Mouse (Mus musculus) frontal cortex, postnatal 25 days (tissue): Measurements from ENCODE around the gene C1qa.

ENCODE experiments used
- DNase-seq, 2 experiments: peaks; one replicate each; pipeline ENCODE4 v3.0.0; 2022; ENCODE audit warnings: low spot score in 2 of 2

The C1qa gene

GRCm38 (mm10) chr4:136898637-136899036 is at the start of gene C1qa:
Gene C1qa, minus strand, starts transcription at chr4:136898803.
- no peak for DNase-seq

- DNase-seq, result no peak
Measured at GRCm38 (mm10) chr4:136945397-136945796, 46.8 kb upstream of the C1qa start.

- DNase-seq, result no peak
Measured at GRCm38 (mm10) chr4:136944558-136945350, 46.2 kb upstream of the C1qa start.

GRCm38 (mm10) chr4:136943175-136943574 is 44.6 kb upstream of the C1qa start:
- DNase-seq, result no peak

GRCm38 (mm10) chr4:136942761-136943160 is 44.2 kb upstream of the C1qa start:
- DNase-seq, result no peak

- DNase-seq, result no peak
Measured at GRCm38 (mm10) chr4:136937935-136938334, 39.3 kb upstream of the C1qa start.

GRCm38 (mm10) chr4:136937344-136937743 is 38.7 kb upstream of the C1qa start:
- no peak for DNase-seq

GRCm38 (mm10) chr4:136934746-136935613 is 36.4 kb upstream of the C1qa start:
- no peak for DNase-seq

- DNase-seq, result no peak
Measured at GRCm38 (mm10) chr4:136930474-136930873, 31.9 kb upstream of the C1qa start.

- no peak for DNase-seq
Measured at GRCm38 (mm10) chr4:136928928-136929327, 30.3 kb upstream of the C1qa start.

- DNase-seq, result no peak
Measured at GRCm38 (mm10) chr4:136925804-136926203, 27.2 kb upstream of the C1qa start.

GRCm38 (mm10) chr4:136924529-136924928 is 25.9 kb upstream of the C1qa start:
- no peak for DNase-seq

GRCm38 (mm10) chr4:136919526-136919925 is 20.9 kb upstream of the C1qa start:
- DNase-seq, result no peak

- no peak for DNase-seq
Measured at GRCm38 (mm10) chr4:136918834-136919233, 20.2 kb upstream of the C1qa start.

GRCm38 (mm10) chr4:136917165-136917524 is 18.5 kb upstream of the C1qa start:
- no peak for DNase-seq

GRCm38 (mm10) chr4:136916359-136917164 is 18.0 kb upstream of the C1qa start:
- DNase-seq, result no peak

GRCm38 (mm10) chr4:136912841-136913240 is 14.2 kb upstream of the C1qa start:
- DNase-seq, result no peak

- no peak for DNase-seq
Measured at GRCm38 (mm10) chr4:136911804-136912203, 13.2 kb upstream of the C1qa start.

- no peak for DNase-seq
Measured at GRCm38 (mm10) chr4:136911211-136911646, 12.6 kb upstream of the C1qa start.

GRCm38 (mm10) chr4:136907809-136908208 is 9.2 kb upstream of the C1qa start:
- no peak for DNase-seq

- DNase-seq, result no peak
Measured at GRCm38 (mm10) chr4:136907033-136907432, 8.4 kb upstream of the C1qa start.
